In the genomic region with DNA sequence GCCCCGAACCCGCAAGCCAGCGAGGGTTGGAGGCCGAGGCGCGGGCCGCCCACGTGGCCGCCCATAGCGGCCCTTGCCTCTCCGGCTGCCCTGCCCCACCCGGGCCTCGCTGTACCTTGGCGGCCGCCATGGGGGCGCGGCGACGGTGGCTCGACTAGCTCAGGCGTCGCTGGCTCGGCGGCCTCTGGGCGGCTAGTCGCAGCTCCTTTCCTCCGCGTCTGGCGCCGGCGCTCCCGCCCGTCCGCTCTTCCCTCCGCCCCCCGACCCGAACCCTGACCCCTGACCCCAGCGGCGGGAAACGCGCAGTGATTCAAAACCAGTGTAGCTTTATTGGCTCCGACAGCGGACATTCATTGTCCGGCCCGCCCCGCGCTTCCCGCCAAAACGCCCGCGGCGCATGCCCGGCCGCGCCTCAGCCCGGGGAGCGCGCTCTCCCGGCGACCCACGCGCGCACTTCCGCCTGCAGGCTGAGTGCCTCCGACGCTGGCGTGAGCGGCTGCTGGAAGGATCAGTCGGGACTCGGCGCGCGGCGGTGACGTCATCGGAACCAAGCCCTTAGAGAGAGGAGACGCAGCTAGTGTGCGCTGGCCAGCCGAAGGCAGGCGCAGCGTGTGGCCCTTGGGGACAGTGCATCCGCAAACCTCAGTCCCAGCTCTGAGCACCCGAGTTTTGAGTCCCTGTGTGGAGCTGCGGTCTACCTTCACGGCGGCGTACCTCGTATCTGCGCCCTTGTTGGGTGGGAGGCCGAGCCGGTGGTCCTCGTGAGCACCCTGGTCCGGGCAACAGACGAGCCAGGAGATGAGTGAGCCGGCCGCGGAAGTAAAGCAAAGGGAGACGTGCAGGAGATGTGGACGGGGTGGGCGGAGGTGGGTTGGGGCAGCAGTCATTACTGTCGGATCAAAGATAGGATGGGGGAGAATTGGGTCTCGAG, we compare ENCODE assay signal across 7 mouse cellular contexts. TPM values are rescaled to one million over a fixed set of nuclear protein-coding genes. Genes with fewer than 3 reads are reported as not detected.
A peak's percentile ranks its signal among the peaks of the same experiment; 100 is the strongest.
DNase-seq lines count a peak whose midpoint lies in the region; ATAC-seq lines count a peak whose summit lies in the region.

A gene (plus strand): TSS at position 247 of the 931 bp plus-strand sequence.
A gene (minus strand): TSS at position 300 of the 931 bp plus-strand sequence.

- no peaks in the 10 kb centered on the region for H3K9me3 ChIP-seq in embryonic facial prominence, embryonic 12.5 days
- no peaks in the 10 kb centered on the region for H3K9me3 ChIP-seq in limb, embryonic 11.5 days (ENCODE audit: control insufficient read depth, low read length)
- no peaks in the 10 kb centered on the region for H3K9me3 ChIP-seq in midbrain, embryonic 14.5 days (ENCODE audit: control insufficient read depth, low read length)

- under 1% methylated on average over 102 of the region's 102 CpGs for WGBS in embryonic facial prominence, embryonic 12.5 days
- 0% methylated on average over 99 of the region's 102 CpGs for WGBS in limb, embryonic 11.5 days
- WGBS in midbrain, embryonic 14.5 days: under 1% methylated on average over 101 of the region's 102 CpGs

- no peaks in the 10 kb centered on the region for H3K27me3 ChIP-seq in embryonic facial prominence, embryonic 12.5 days
- H3K27me3 ChIP-seq in limb, embryonic 11.5 days (ENCODE audit: control insufficient read depth, insufficient read depth, low read length): no peaks in the 10 kb centered on the region
- no peaks in the 10 kb centered on the region for H3K27me3 ChIP-seq in midbrain, embryonic 14.5 days (ENCODE audit: control insufficient read depth, insufficient read depth, low read length)

- peak within 1 kb of the TSS; percentile 86 for H3K9ac ChIP-seq in embryonic facial prominence, embryonic 12.5 days
- H3K9ac ChIP-seq in limb, embryonic 11.5 days (ENCODE audit: low read length): peak within 1 kb of the TSS; percentile 92
- H3K9ac ChIP-seq in midbrain, embryonic 14.5 days (replicated peaks; ENCODE audit: low read length): peak within 1 kb of the TSS; percentile 90

- H3K4me1 ChIP-seq in embryonic facial prominence, embryonic 12.5 days: peaks cover 32% of the 10 kb centered on the region
- H3K4me1 ChIP-seq in limb, embryonic 11.5 days (ENCODE audit: control insufficient read depth, insufficient read depth, low read length): peaks cover 25% of the 10 kb centered on the region
- peaks cover 34% of the 10 kb centered on the region for H3K4me1 ChIP-seq in midbrain, embryonic 14.5 days (ENCODE audit: control insufficient read depth, insufficient read depth, low read length)

- ATAC-seq in embryonic facial prominence, embryonic 12.5 days (ENCODE audit: insufficient number of reproducible peaks, insufficient read depth, low FRiP score, low TSS enrichment): peak; percentile 95
- ATAC-seq in limb, embryonic 11.5 days (ENCODE audit: insufficient number of reproducible peaks, low FRiP score, low TSS enrichment, low read depth): peak; percentile 95
- ATAC-seq in midbrain, embryonic 14.5 days (ENCODE audit: low FRiP score, low TSS enrichment): peak; percentile 95

- H3K27ac ChIP-seq in embryonic facial prominence, embryonic 12.5 days: peak within 1 kb of the TSS; percentile 92
- H3K27ac ChIP-seq in limb, embryonic 11.5 days (replicated peaks; ENCODE audit: low read depth, low read length): peak within 1 kb of the TSS; percentile 80
- peak within 1 kb of the TSS; percentile 92 for H3K27ac ChIP-seq in midbrain, embryonic 14.5 days (replicated peaks; ENCODE audit: low read depth, low read length)

- H3K36me3 ChIP-seq in embryonic facial prominence, embryonic 12.5 days: peaks cover 67% of the 10 kb centered on the region
- H3K36me3 ChIP-seq in limb, embryonic 11.5 days (ENCODE audit: control insufficient read depth, insufficient read depth, low read length): peaks cover 46% of the 10 kb centered on the region
- H3K36me3 ChIP-seq in midbrain, embryonic 14.5 days (ENCODE audit: control insufficient read depth, insufficient read depth, low read length): peaks cover 70% of the 10 kb centered on the region

- H3K4me2 ChIP-seq in embryonic facial prominence, embryonic 12.5 days (replicated peaks): peak within 1 kb of the TSS; percentile 77
- peak within 1 kb of the TSS; percentile 85 for H3K4me2 ChIP-seq in limb, embryonic 11.5 days (ENCODE audit: low read depth, severe bottlenecking)
- peak within 1 kb of the TSS; percentile 95 for H3K4me2 ChIP-seq in midbrain, embryonic 14.5 days (ENCODE audit: low read length)

- DNase-seq in adrenal gland, postnatal 25 days: peak; percentile 99
- DNase-seq in heart, adult 11 months: peak; percentile 100
- DNase-seq in kidney, adult 18-20 months: peak; percentile 98
- DNase-seq in limb, embryonic 11.5 days (ENCODE audit: low spot score): peak; percentile 100
- DNase-seq in midbrain, embryonic 14.5 days: peak; percentile 99
- peak; percentile 94 to 97 for DNase-seq in spleen, adult 18-20 months

- peak within 1 kb of the TSS; percentile 84 for H3K4me3 ChIP-seq in embryonic facial prominence, embryonic 12.5 days
- H3K4me3 ChIP-seq in limb, embryonic 11.5 days (ENCODE audit: low read depth, low read length): peak within 1 kb of the TSS; percentile 88
- H3K4me3 ChIP-seq in midbrain, embryonic 14.5 days (replicated peaks; ENCODE audit: low read depth, low read length): peak within 1 kb of the TSS; percentile 88

RNA-seq across cellular contexts. Expression of the first gene that starts in this region (rescaled TPM):
- total RNA-seq in adrenal gland, postnatal 25 days (2021): 60.1 and 63.9 TPM in 2 replicates
- polyA plus RNA-seq in embryonic facial prominence, embryonic 12.5 days (2016; fragmentation: Nextera tagmentation; extraction: Ambion mirVana): 109 and 115 TPM in 2 replicates
- 95.8 and 96.0 TPM in 2 replicates for polyA plus RNA-seq in limb, embryonic 11.5 days (2014; fragmentation: Nextera tagmentation; extraction: Ambion mirVana)
- 80.2 and 81.3 TPM in 2 replicates for polyA plus RNA-seq in midbrain, embryonic 14.5 days (2014; fragmentation: Nextera tagmentation; extraction: Ambion mirVana)

RNA-seq across cellular contexts. Expression of the second gene that starts in this region (rescaled TPM):
- 139 and 168 TPM in 2 replicates for total RNA-seq in adrenal gland, postnatal 25 days (2021)
- polyA plus RNA-seq in embryonic facial prominence, embryonic 12.5 days (2016; fragmentation: Nextera tagmentation; extraction: Ambion mirVana): 754 and 814 TPM in 2 replicates
- polyA plus RNA-seq in limb, embryonic 11.5 days (2014; fragmentation: Nextera tagmentation; extraction: Ambion mirVana): 1,289 and 1,302 TPM in 2 replicates
- polyA plus RNA-seq in midbrain, embryonic 14.5 days (2014; fragmentation: Nextera tagmentation; extraction: Ambion mirVana): 451 and 457 TPM in 2 replicates

Comparison
In these comparisons a context has a peak if more than half of its experiments do, and no peak if none do; other contexts are left out.
1. Peak in every context shown above with its lines: DNase-seq, ATAC-seq, H3K4me3 ChIP-seq and H3K27ac ChIP-seq.